Mouse (Mus musculus) urinary bladder, postnatal 14 days (tissue): ENCODE results near the gene Arhgef25.

Experiments
- DNase-seq: peaks from one replicate; pipeline ENCODE4 v3.0.0; 2021; ENCODE audit warnings: low spot score

The Arhgef25 gene

DNA sequence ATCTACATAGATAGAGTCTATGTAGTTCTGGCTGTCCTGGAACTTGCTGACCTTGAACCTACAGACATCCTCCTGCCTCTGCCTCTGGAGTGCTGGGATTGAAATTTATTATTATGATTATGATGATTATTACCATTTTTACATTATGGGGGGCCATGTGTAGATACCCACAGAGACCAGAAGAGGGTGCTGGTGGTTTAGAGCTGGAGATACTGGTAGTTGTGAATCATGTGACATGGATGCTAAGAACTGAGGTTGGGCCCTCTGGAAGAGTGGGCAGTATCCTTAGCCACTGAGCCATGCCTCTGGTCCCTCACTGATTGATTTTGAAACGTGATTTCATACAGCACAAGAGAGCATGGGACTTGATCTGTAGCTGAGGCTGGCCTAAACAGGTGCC, 3.4 kb downstream of the Arhgef25 start:
- DNase-seq: no peak

DNA sequence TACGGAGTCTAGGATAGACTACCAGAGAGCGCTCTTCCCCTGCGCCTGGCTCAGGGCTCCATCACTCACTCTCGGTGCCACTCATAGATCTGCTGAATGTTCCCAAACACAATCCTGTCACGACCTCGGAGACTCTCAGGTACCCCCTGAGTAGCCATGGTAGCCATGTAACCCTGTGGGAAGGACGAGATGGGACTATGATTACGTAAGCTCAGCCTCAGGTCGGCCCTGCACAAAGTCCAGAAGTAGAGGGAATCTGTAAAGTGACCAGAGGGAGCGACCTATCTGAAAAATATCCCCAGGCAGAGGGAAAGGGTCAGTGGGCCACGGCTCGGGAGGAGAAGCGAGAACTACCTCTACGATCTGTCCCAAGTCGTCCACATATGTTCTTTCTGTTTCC, 4.4 kb downstream of the Arhgef25 start:
- no peak for DNase-seq

GRCm38 (mm10) chr10:127185101-127185500, 4.8 kb downstream of the Arhgef25 start:
- no peak for DNase-seq

DNA sequence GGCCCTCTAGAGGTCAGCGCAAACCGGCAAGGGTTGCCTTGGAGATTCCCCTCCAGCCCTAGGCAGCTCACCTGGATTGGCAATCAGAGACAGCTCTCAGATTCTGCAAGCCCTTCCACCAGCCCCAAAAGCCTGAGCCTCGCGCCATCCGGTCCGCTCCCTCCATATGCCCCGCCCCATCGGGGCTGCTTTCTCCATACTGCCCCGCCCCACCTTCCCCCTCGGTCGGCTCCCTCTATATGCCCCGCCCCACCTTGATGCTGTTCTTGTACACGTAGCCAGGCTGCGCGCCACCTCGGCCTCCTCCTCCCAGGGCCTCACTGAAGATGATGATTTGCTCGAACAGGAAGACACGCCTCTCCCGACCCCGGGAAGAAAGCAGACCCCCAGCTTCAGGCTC, 6.1 kb downstream of the Arhgef25 start:
- peak; percentile 4 for DNase-seq

DNA sequence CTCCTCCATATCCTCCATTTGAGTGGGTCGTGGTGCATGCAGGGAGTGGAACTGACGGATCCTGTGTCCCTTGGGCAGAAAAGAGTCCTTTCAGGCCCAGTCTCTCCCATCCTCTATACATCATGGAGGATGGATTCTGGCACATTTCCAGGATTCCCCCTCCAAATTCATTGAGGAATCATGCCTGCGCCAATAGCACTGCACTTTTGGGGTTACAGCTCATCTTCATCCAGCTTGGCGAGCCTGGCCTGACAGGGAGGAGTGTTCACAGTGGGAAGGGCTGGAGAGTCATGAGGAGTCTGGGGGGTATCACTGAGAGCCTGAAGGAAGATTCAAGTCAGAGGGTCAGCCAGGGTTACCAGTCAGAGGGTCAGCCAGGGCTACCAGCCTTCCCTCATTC, 7.3 kb downstream of the Arhgef25 start:
- no peak for DNase-seq

- DNase-seq: no peak
Observed at GRCm38 (mm10) chr10:127181566-127181965, 8.3 kb downstream of the Arhgef25 start.

GRCm38 (mm10) chr10:127180695-127181047, 9.2 kb downstream of the Arhgef25 start:
- no peak for DNase-seq

DNA sequence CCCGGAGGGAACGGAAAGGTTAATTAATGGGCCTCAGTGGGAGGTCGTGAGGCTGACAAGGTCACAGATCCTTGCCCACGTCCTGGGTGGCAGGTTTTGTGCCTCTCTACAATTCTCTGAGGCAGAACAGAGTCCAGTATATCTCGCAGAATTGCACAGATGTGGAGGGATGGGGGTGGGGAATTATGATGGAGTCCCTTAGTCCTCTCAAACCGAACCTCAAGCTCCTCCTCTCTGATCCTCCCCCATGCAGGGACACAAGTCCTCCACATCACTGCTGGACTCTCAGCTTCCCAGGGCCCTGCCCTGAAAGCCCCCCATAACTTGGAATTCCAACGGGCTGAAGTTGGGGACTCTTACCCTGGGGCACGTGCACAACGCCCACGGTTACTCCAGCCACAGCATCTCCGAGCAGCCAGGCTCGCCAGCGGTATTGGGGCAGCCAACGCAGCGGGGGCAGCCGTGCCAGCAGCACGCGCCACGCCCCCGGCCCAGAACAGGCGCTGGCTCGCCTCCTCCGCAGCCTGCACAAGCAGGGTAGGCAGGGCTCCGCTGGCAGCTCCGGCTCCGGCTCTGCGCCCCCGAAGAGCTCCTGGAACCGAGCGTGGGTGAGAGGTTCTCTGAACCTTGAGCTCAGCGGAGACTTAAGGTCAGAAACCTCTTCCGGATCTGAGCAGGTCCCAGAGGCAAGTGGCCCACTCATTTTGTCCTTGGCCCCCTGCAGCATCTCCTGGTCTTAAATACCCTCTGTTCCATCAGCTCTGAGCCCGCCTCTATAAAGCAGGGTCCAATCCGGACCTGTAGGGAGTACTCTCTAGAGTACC, 9.8 kb downstream of the Arhgef25 start, which contains the start of gene Slc26a10:
Gene Slc26a10 (minus strand): TSS at position 775 of the 824 bp plus-strand sequence.
- peak; percentile 18 for DNase-seq

DNA sequence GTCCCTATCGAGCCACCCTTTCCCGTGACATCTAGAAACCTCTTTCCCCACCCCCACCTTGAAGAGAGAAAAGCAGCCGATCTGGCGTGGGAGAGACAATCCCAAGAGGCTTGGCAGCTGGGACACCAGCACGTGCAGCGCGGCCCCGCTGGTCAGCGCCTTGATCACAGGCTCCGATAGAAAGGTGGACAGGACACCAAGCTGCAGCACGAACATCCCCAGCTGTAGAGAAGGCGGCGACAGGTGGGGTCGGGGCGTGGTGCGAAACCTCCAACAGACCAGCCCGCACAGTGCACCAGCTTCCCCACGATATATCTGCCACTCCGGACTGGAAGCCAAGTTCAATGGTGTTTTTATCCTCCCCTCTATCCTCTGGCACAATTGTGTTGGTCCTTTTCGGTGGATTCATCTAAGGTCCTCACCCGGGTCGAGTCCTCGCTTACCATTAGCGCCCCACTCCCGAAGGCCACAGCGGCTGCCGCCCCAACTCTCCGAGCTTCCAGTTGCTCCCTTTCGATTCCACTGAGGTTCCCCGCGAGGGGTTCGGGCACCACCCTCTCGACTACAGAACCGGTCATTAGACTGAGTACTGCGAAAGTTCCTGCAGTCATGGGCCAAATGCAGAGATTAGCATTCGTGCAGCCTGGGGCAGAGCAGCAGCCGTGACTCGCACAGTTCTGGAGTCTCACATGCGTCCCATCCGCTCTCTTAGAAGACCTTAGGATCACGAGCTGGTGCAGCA, 11.4 kb downstream of the Arhgef25 start:
- DNase-seq: peak; percentile 4

DNA sequence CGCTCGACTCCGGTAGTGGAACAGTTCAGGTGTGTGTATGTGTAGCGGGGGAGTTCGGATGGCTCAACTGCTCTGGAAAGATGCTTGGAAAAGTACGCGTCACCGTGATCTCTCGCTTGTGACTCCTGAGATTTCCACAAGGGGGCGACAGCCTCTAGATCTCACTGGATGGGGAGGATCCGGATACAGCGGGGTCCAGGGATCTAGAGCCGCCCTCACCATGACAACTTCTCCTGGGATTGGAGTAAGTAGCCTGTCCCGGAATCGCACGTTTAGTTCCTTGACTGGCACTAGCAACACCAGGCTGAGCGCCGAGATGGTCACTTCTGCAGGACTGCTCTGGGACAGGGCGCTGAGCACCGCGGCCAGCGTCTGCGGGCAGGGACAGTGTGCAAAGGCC, 12.2 kb downstream of the Arhgef25 start:
- DNase-seq: peak; percentile 78

GRCm38 (mm10) chr10:127177235-127177634, 12.6 kb downstream of the Arhgef25 start:
- no peak for DNase-seq

GRCm38 (mm10) chr10:127176756-127177155, 13.1 kb downstream of the Arhgef25 start:
- no peak for DNase-seq

GRCm38 (mm10) chr10:127176228-127176627, 13.7 kb downstream of the Arhgef25 start:
- no peak for DNase-seq

DNA sequence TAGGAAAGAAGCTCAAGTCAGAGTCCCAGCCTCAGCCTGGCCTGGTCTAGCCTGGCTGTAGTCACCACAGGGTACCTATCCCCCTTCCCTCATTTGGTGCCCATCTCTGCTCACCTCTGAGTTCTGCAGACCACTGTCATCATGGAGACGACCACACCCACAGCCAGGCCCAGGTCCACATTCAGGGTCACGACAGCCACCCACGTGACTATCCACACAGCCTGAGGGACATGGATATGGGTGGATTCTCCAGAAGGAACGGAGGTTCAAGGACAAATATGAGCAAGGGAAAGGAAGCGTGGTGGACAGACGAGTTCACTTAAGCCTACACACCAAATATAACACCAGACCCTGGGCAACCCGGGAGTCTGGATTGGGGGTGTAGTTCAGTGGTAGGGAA, 15.7 kb downstream of the Arhgef25 start:
- no peak for DNase-seq

- no peak for DNase-seq
Observed at GRCm38 (mm10) chr10:127173148-127174065, 16.5 kb downstream of the Arhgef25 start.

DNA sequence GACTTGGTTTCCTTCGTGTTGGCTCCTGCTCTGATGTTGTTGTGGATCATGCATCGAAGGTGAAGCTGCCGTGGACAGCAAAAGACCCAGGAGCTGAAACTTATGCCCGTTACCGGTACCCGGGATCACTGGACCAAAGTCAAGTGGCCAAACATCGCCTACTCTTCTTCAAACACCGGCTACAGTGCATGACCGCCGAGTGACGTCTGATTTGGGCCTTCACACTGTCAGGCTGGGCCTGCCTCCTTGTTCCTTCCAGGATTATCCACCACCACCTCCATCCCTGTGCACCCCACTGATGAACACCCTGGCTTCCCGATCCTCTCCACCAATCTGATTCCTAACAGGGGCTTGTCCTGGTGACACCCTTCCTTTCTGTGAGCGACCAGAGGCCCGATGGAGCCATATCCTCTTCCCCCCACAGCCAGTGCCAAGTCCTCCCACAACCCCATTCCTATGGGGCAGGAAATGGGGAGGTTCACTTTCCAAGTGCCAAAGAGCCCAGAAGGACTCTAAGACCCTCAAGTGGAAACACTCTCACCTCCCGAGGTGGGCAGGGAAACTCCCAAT, 18.2 kb downstream of the Arhgef25 start:
- DNase-seq: no peak

GRCm38 (mm10) chr10:127170837-127171272, 19.0 kb downstream of the Arhgef25 start:
- DNase-seq: peak; percentile 77

DNA sequence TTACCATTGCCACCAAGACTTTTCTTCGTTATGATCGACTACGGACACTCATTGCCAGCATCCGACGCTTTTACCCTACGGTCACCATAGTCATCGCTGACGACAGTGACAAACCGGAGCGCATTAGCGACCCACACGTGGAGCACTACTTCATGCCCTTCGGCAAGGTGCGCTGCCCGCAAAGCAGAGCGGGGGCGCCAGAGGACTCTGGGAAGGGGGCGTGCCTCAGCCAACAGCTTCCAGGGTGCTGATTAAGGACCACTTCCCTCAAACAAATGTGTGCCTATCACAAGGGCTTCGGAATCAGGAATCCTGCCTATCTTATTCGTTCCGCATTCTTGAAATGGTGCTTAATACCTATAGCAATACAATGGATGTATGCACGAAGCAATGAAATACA, 19.9 kb downstream of the Arhgef25 start:
- DNase-seq: no peak

- DNase-seq: peak; percentile 41
Observed at GRCm38 (mm10) chr10:127167614-127168192, 22.2 kb downstream of the Arhgef25 start.

- no peak for DNase-seq
Observed at GRCm38 (mm10) chr10:127166771-127167613, 22.9 kb downstream of the Arhgef25 start.

- DNase-seq: no peak
Observed at GRCm38 (mm10) chr10:127166404-127166715, 23.5 kb downstream of the Arhgef25 start.
